Mouse (Mus musculus) cerebellum, adult 2 months (tissue): ENCODE measurements around the gene AC140267.1.

Source experiments
- CTCF ChIP-seq: fragments of 200-500 bp; IDR thresholded peaks from 2 replicates; pipeline ENCODE4 v1.5.1; 2011; ENCODE audit warnings: low read depth, mild to moderate bottlenecking, control low read depth, low read length, moderate library complexity, borderline replicate concordance; ENCODE audit not compliant: insufficient read depth
- POLR2A ChIP-seq: fragments of 200-500 bp; IDR thresholded peaks from 2 replicates; pipeline ENCODE4 v1.6.1; 2011; ENCODE audit warnings: low read length, control low read depth, borderline replicate concordance; ENCODE audit not compliant: insufficient read depth

DNA sequence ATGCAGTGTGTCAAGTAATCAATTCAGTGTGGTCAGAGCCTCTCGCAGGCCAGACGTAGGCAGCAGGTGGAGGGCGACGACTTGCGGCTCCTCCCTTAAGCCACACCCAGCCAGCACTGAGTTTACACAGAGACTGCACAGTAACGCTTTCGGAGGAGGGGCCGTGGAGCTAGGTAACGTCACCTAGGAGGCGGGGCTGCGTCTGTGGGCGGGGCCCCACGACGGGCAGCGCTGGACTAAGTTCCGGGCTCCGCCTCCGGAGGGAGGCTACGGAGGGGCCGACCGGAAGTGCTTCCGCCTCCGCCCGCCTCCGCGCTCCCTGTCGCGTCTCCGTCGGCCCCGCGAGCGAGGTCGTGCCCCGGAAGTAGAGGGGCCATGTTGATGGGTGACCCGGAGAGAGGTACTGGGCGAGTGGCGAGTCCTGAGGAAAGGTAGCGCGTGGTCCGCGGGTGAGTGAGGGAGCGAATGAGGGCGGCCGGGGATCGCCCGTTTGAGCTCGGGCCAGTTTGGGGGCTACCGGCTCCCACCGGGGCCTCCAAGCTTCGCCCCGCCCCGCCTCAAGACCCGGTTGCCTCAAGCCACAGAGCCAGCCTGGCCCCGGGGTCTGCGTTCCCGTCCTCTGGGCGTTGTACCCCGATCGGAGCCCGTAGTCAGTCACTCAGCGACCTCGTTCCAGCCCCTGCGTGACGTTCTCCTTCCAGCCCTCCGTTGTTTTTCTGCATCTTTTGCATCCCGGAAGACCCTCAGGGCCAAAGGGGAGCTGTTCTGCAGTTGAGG lies 1.7 kb upstream of the AC140267.1 start, which contains the start of gene Mief1:
- TF ChIP-seq CTCF (no peak), POLR2A (peak; percentile 55)
